In genomic region chr12:79612334-79613060, GRCm38 (mm10) we compare ENCODE assay signal across 8 mouse cellular contexts.
DNase-seq lines count a peak whose midpoint lies in the region; ATAC-seq and TF ChIP-seq lines count a peak whose summit lies in the region.

No protein-coding gene starts in this region.

- 57% methylated on average over 14 of the region's 14 CpGs for WGBS in cerebellum, adult 2 months
- WGBS in forebrain, postnatal 0 days: 43% methylated on average over 14 of the region's 14 CpGs
- 36% methylated on average over 14 of the region's 14 CpGs for WGBS in lung, embryonic 16.5 days

- H3K79me2 ChIP-seq in MEL (ENCODE audit: control insufficient read depth, insufficient read depth, low read length, poor library complexity): no peaks in the 10 kb centered on the region

- H3K9me3 ChIP-seq in MEL (replicated peaks; ENCODE audit: insufficient read depth, low read length): no peaks in the 10 kb centered on the region
- no peaks in the 10 kb centered on the region for H3K9me3 ChIP-seq in forebrain, postnatal 0 days (ENCODE audit: low read length)
- H3K9me3 ChIP-seq in lung, embryonic 16.5 days (ENCODE audit: control insufficient read depth, low read length): no peaks in the 10 kb centered on the region

- peaks cover 11% of the 10 kb centered on the region in 2 experiments for H3K4me1 ChIP-seq in MEL (ENCODE audit: control insufficient read depth in 1 of 2, insufficient read depth in 2 of 2, low read length in 2 of 2)
- peaks cover 9% of the 10 kb centered on the region for H3K4me1 ChIP-seq in cerebellum, adult 2 months (ENCODE audit: control insufficient read depth, insufficient read depth, low read length)
- no peaks in the 10 kb centered on the region; the same call in 1 of the 2 replicates for H3K4me1 ChIP-seq in forebrain, postnatal 0 days (ENCODE audit: insufficient read depth)
- peaks cover 42% of the 10 kb centered on the region for H3K4me1 ChIP-seq in lung, embryonic 16.5 days (replicated peaks; ENCODE audit: control insufficient read depth, insufficient read depth, low read length)

- peaks cover 0 to 19% of the 10 kb centered on the region in 2 experiments; a peak in 2 of 4 replicates for H3K36me3 ChIP-seq in MEL (ENCODE audit: control insufficient read depth in 1 of 2, insufficient read depth in 2 of 2, low read length in 2 of 2)
- no peaks in the 10 kb centered on the region for H3K36me3 ChIP-seq in forebrain, postnatal 0 days (ENCODE audit: insufficient read depth)
- H3K36me3 ChIP-seq in lung, embryonic 16.5 days (ENCODE audit: control insufficient read depth, insufficient read depth, low read length): no peaks in the 10 kb centered on the region

- peak overlapping the region; percentile 70 for H3K27ac ChIP-seq in MEL (ENCODE audit: control insufficient read depth, low read depth, low read length)
- peak overlapping the region; percentile 5 for H3K27ac ChIP-seq in cerebellum, adult 2 months (ENCODE audit: insufficient read depth, low read length)
- no peak overlapping the region for H3K27ac ChIP-seq in forebrain, postnatal 0 days (ENCODE audit: low read depth, low read length)
- H3K27ac ChIP-seq in lung, embryonic 16.5 days (ENCODE audit: low read length): peak overlapping the region; percentile 81

- peak; percentile 90 for ATAC-seq in forebrain, postnatal 0 days
- ATAC-seq in hematopoietic stem cell, adult 5-6 weeks (replicated peaks in 1 of 2; ENCODE audit: insufficient read depth in 1 of 2, low FRiP score in 2 of 2, low TSS enrichment in 1 of 2, low read depth in 1 of 2, poor library complexity in 2 of 2, severe bottlenecking in 2 of 2): peak; percentile 94
- peak; percentile 87 for ATAC-seq in lung, embryonic 16.5 days (ENCODE audit: low read depth)

- no peak for TF ChIP-seq POLR2A in MEL (IDR thresholded peaks at IDR 0.05; ENCODE audit: control insufficient read depth in 1 of 2, insufficient read depth in 1 of 2, low read depth in 1 of 2, low read length in 2 of 2, poor library complexity in 1 of 2)
- TF ChIP-seq POLR2A in cerebellum, adult 2 months (IDR thresholded peaks at IDR 0.05; ENCODE audit: borderline replicate concordance, insufficient read depth, low read length): no peak

- peak; percentile 57 to 72 for TF ChIP-seq EP300 in MEL (IDR thresholded peaks at IDR 0.05; ENCODE audit: low read depth in 1 of 2, low read length in 2 of 2)

- no peaks in the 10 kb centered on the region for H3K27me3 ChIP-seq in MEL (ENCODE audit: control insufficient read depth in 1 of 2, insufficient read depth in 2 of 2, low read length in 2 of 2)
- no peaks in the 10 kb centered on the region for H3K27me3 ChIP-seq in cerebellum, adult 2 months (ENCODE audit: control insufficient read depth, insufficient read depth, low read length)
- H3K27me3 ChIP-seq in forebrain, postnatal 0 days (ENCODE audit: insufficient read depth, low read length): no peaks in the 10 kb centered on the region
- H3K27me3 ChIP-seq in lung, embryonic 16.5 days (ENCODE audit: control insufficient read depth, insufficient read depth, low read depth, low read length): no peaks in the 10 kb centered on the region

- TF ChIP-seq RAD21 in MEL (IDR thresholded peaks at IDR 0.05; ENCODE audit: low read depth, low read length): peak; percentile 91

- H3K4me2 ChIP-seq in forebrain, postnatal 0 days (ENCODE audit: low read depth): no peak overlapping the region
- H3K4me2 ChIP-seq in lung, embryonic 16.5 days (ENCODE audit: low read depth, low read length): no peak overlapping the region

- peak; percentile 90 for DNase-seq in MEL (ENCODE audit: low read depth, low spot score)
- peak; percentile 90 to 93 for DNase-seq in cerebellum, adult 2 months
- DNase-seq in forebrain, postnatal 0 days: peak; percentile 93
- DNase-seq in layer of hippocampus, adult 9-10 months (ENCODE audit: low spot score): peak; percentile 59
- peak; percentile 58 for DNase-seq in ovary, postnatal 10 days (ENCODE audit: low spot score)
- DNase-seq in thymus, postnatal 10 days (ENCODE audit: low spot score in 2 of 2): peak; percentile 50 to 76

- peak overlapping the region; percentile 27 to 48 for H3K4me3 ChIP-seq in MEL (ENCODE audit: control insufficient read depth in 1 of 2, insufficient read depth in 1 of 2, low read depth in 2 of 2, low read length in 2 of 2)
- H3K4me3 ChIP-seq in cerebellum, adult 2 months (replicated peaks; ENCODE audit: insufficient read depth, low read depth, low read length): no peak overlapping the region
- no peak overlapping the region for H3K4me3 ChIP-seq in forebrain, postnatal 0 days (ENCODE audit: low read depth, low read length)
- H3K4me3 ChIP-seq in lung, embryonic 16.5 days (ENCODE audit: low read length): no peak overlapping the region

- TF ChIP-seq CTCF in MEL (IDR thresholded peaks at IDR 0.05 in 2 of 3, conservative IDR thresholded peaks at IDR 0.05 in 1 of 3; ENCODE audit: control insufficient read depth in 1 of 3, insufficient read depth in 1 of 3, low read depth in 2 of 3, low read length in 3 of 3, poor library complexity in 1 of 3, severe bottlenecking in 1 of 3): peak; percentile 59 to 89 (median 80)
- peak; percentile 99 for TF ChIP-seq CTCF in cerebellum, adult 2 months (IDR thresholded peaks at IDR 0.05; ENCODE audit: borderline replicate concordance, insufficient read depth, low read depth, low read length)
- TF ChIP-seq CTCF in forebrain, postnatal 0 days (IDR thresholded peaks at IDR 0.05; ENCODE audit: low read depth): peak; percentile 98

- H3K9ac ChIP-seq in MEL (ENCODE audit: control insufficient read depth, low read depth, low read length, poor library complexity, severe bottlenecking): peak overlapping the region; percentile 56
- H3K9ac ChIP-seq in forebrain, postnatal 0 days: no peak overlapping the region
- peak overlapping the region; percentile 49 for H3K9ac ChIP-seq in lung, embryonic 16.5 days (ENCODE audit: low read length)

TF ChIP-seq in MEL, 35 proteins besides CTCF, POLR2A, EP300 and RAD21:
- 0 out of 2 replicates have a peak, but pooled peaks have one; percentile 50 for TF ChIP-seq MYC (IDR thresholded peaks at IDR 0.05; ENCODE audit: low read depth, low read length)
- no peak for TF ChIP-seq KAT2A (conservative IDR thresholded peaks at IDR 0.05; ENCODE audit: low read depth, low read length)
- no peak for TF ChIP-seq POLR2AphosphoS2 (IDR thresholded peaks at IDR 0.05; ENCODE audit: low read length)
- no peak for TF ChIP-seq MAFK (IDR thresholded peaks at IDR 0.05; ENCODE audit: borderline replicate concordance, low read depth, low read length)
- TF ChIP-seq ZKSCAN1 (IDR thresholded peaks at IDR 0.05; ENCODE audit: low read depth, low read length): no peak
- TF ChIP-seq E2F4 (IDR thresholded peaks at IDR 0.05; ENCODE audit: borderline replicate concordance, low read depth, low read length): no peak
- no peak for TF ChIP-seq JUND (IDR thresholded peaks at IDR 0.05; ENCODE audit: low read depth, low read length)
- peak; percentile 32; the same call in 1 of the 2 replicates for TF ChIP-seq MAZ (IDR thresholded peaks at IDR 0.05; ENCODE audit: low read depth, low read length)
- peak; percentile 88 for TF ChIP-seq ZC3H11A (IDR thresholded peaks at IDR 0.05; ENCODE audit: low read depth, low read length)
- no peak for TF ChIP-seq GABPA (IDR thresholded peaks at IDR 0.05; ENCODE audit: low read depth, low read length)
- TF ChIP-seq USF1 (IDR thresholded peaks at IDR 0.05; ENCODE audit: low read depth, low read length): no peak
- no peak for TF ChIP-seq NELFE (IDR thresholded peaks at IDR 0.05; ENCODE audit: low read depth, low read length)
- no peak for TF ChIP-seq USF2 (IDR thresholded peaks at IDR 0.05; ENCODE audit: borderline replicate concordance in 1 of 2, insufficient read depth in 1 of 2, low read depth in 1 of 2, low read length in 2 of 2)
- TF ChIP-seq BHLHE40 (IDR thresholded peaks at IDR 0.05; ENCODE audit: borderline replicate concordance, low read depth, low read length): 0 out of 2 replicates have a peak, but pooled peaks have one; percentile 34
- TF ChIP-seq TBP (IDR thresholded peaks at IDR 0.05; ENCODE audit: low read depth, low read length): no peak
- TF ChIP-seq MAX (IDR thresholded peaks at IDR 0.05; ENCODE audit: low read length): peak; percentile 52
- TF ChIP-seq ETS1 (IDR thresholded peaks at IDR 0.05; ENCODE audit: low read depth, low read length): peak; percentile 73
- no peak for TF ChIP-seq NRF1 (IDR thresholded peaks at IDR 0.05; ENCODE audit: insufficient read depth, low read depth, low read length, poor library complexity, severe bottlenecking)
- TF ChIP-seq TCF12 (IDR thresholded peaks at IDR 0.05; ENCODE audit: low read depth, low read length): peak; percentile 72
- peak; percentile 74 for TF ChIP-seq TAL1 (IDR thresholded peaks at IDR 0.05; ENCODE audit: low read length)
- TF ChIP-seq RCOR1 (IDR thresholded peaks at IDR 0.05; ENCODE audit: low read depth, low read length): peak; percentile 23; the same call in 1 of the 2 replicates
- peak; percentile 58; the same call in 1 of the 2 replicates for TF ChIP-seq SIN3A (IDR thresholded peaks at IDR 0.05; ENCODE audit: low read length)
- no peak for TF ChIP-seq ZMIZ1 (IDR thresholded peaks at IDR 0.05; ENCODE audit: low read depth, low read length)
- peak; percentile 48 for TF ChIP-seq MXI1 (IDR thresholded peaks at IDR 0.05; ENCODE audit: low read depth, low read length)
- no peak for TF ChIP-seq ELF1 (IDR thresholded peaks at IDR 0.05; ENCODE audit: low read depth, low read length)
- TF ChIP-seq ZNF384 (IDR thresholded peaks at IDR 0.05; ENCODE audit: low read depth, low read length): 0 out of 2 replicates have a peak, but pooled peaks have one; percentile 9
- no peak for TF ChIP-seq MEF2A (IDR thresholded peaks at IDR 0.05; ENCODE audit: extremely low read depth, insufficient replicate concordance, low read depth, low read length, poor library complexity, severe bottlenecking)
- no peak for TF ChIP-seq CHD1 (IDR thresholded peaks at IDR 0.05; ENCODE audit: low read depth, low read length)
- TF ChIP-seq GATA1 (IDR thresholded peaks at IDR 0.05; ENCODE audit: low read depth, low read length): peak; percentile 57
- no peak for TF ChIP-seq UBTF (IDR thresholded peaks at IDR 0.05; ENCODE audit: borderline replicate concordance, insufficient read depth, low read depth, low read length)
- no peak for TF ChIP-seq CHD2 (IDR thresholded peaks at IDR 0.05; ENCODE audit: low read length)
- TF ChIP-seq HCFC1 (IDR thresholded peaks at IDR 0.05; ENCODE audit: low read depth, low read length): no peak
- TF ChIP-seq MYB (IDR thresholded peaks at IDR 0.05; ENCODE audit: low read depth, low read length): peak; percentile 46; the same call in 1 of the 2 replicates
- no peak for TF ChIP-seq POLR2AphosphoS5 (IDR thresholded peaks at IDR 0.05; ENCODE audit: borderline replicate concordance, low read depth, low read length)
- TF ChIP-seq SMC3 (IDR thresholded peaks at IDR 0.05; ENCODE audit: low read depth, low read length): peak; percentile 85

Comparison
In these comparisons a context has a peak if more than half of its experiments do, and no peak if none do; other contexts are left out.
1. H3K4me3 ChIP-seq: peak in MEL (2 of 2); none in cerebellum, adult 2 months (single experiment), forebrain, postnatal 0 days (single experiment) and lung, embryonic 16.5 days (single experiment).
2. Peak in every context shown above with its lines, with median percentiles within 50 percentile points of each other: DNase-seq, CTCF ChIP-seq and ATAC-seq.